Mouse (Mus musculus) forebrain, embryonic 13.5 days (tissue): Measurements from ENCODE around the gene Crebrf. TPM values are rescaled to one million over a fixed set of nuclear protein-coding genes. Genes with fewer than 3 reads are reported as not detected.

ENCODE experiments used
- ATAC-seq: fragments of 200-750 bp; cut with Nextera tagmentation; 2 replicates; pipeline ENCODE4 v1.8.0; 2017
- H3K27ac ChIP-seq: fragments of 300-500 bp; sonication (generic); 2 replicates; pipeline ENCODE4 v1.5.1; 2015; ENCODE audit warnings: inconsistent platforms, mild to moderate bottlenecking, moderate library complexity
- H3K27me3 ChIP-seq: fragments of 300-500 bp; sonication (generic); 2 replicates; pipeline ENCODE4 v1.6.1; 2015; ENCODE audit warnings: mild to moderate bottlenecking, inconsistent platforms
- H3K36me3 ChIP-seq: fragments of 300-500 bp; sonication (generic); 2 replicates; pipeline ENCODE4 v1.6.1; 2015; ENCODE audit warnings: mild to moderate bottlenecking, inconsistent platforms; ENCODE audit not compliant: poor library complexity, severe bottlenecking
- H3K4me1 ChIP-seq: fragments of 300-500 bp; sonication (generic); 2 replicates; pipeline ENCODE4 v1.6.1; 2015; ENCODE audit warnings: inconsistent platforms
- H3K4me2 ChIP-seq: fragments of 300-500 bp; sonication (generic); 2 replicates; pipeline ENCODE4 v1.6.1; 2015; ENCODE audit warnings: inconsistent platforms, mild to moderate bottlenecking, moderate library complexity
- H3K4me3 ChIP-seq: fragments of 300-500 bp; sonication (generic); 2 replicates; pipeline ENCODE4 v1.5.1; 2015; ENCODE audit warnings: mild to moderate bottlenecking, inconsistent platforms
- H3K9ac ChIP-seq: fragments of 300-500 bp; sonication (generic); 2 replicates; pipeline ENCODE4 v1.6.1; 2015; ENCODE audit warnings: mild to moderate bottlenecking, inconsistent platforms
- H3K9me3 ChIP-seq: fragments of 300-500 bp; sonication (generic); replicated peaks from 2 replicates; pipeline ENCODE4 v1.6.1; 2016; ENCODE audit warnings: inconsistent platforms
- WGBS: fragments of 180-500 bp; shearing (Covaris S2); methylation state at CpG from one replicate; pipeline ENCODE4 v1.1.7; 2015; 5-methylcytosine and 5-hydroxymethylcytosine counted together
- polyA plus RNA-seq: library from polyadenylated mRNA; unstranded; fragments of >200 nt; fragmentation: Nextera tagmentation; extraction: Ambion mirVana; gene quantifications from 2 replicates; pipeline ENCODE4 v1.2.1, GENCODE M21; 2015

The Crebrf gene
- polyA plus RNA-seq, 1 experiment from 2014 or later = 13.8 TPM

- no peak for ATAC-seq
- Histone ChIP-seq H3K27me3 (no peaks in the 10 kb centered on the region), H3K9me3 (no peaks in the 10 kb centered on the region), H3K4me1 (peaks cover 18% of the 10 kb centered on the region), H3K9ac (no peak overlapping the region), H3K4me2 (no peak overlapping the region), H3K4me3 (no peak overlapping the region), H3K36me3 (peaks cover 5% of the 10 kb centered on the region), H3K27ac (no peak overlapping the region)
Measured at GRCm38 (mm10) chr17:26708499-26708898, 7.0 kb upstream of the Crebrf start.

- H3K9me3 ChIP-seq = no peaks in the 10 kb centered on the region
- H3K4me1 ChIP-seq = peaks cover 18% of the 10 kb centered on the region
- H3K4me3 ChIP-seq = no peak overlapping the region
- H3K9ac ChIP-seq = no peak overlapping the region
- H3K27ac ChIP-seq = no peak overlapping the region
- H3K4me2 ChIP-seq = no peak overlapping the region
- 41% methylated on average over 9 of the region's 9 CpGs for WGBS
- ATAC-seq = no peak
- no peaks in the 10 kb centered on the region for H3K27me3 ChIP-seq
- peaks cover 5% of the 10 kb centered on the region for H3K36me3 ChIP-seq
Measured at GRCm38 (mm10) chr17:26708993-26709590, 6.4 kb upstream of the Crebrf start.

GRCm38 (mm10) chr17:26710049-26710448 is 5.4 kb upstream of the Crebrf start:
- no peaks in the 10 kb centered on the region for H3K9me3 ChIP-seq
- H3K9ac ChIP-seq = no peak overlapping the region; the same call in 1 of the 2 replicates
- no peak for ATAC-seq
- H3K27ac ChIP-seq = no peak overlapping the region
- H3K4me2 ChIP-seq = no peak overlapping the region
- no peaks in the 10 kb centered on the region for H3K36me3 ChIP-seq
- no peak overlapping the region for H3K4me3 ChIP-seq
- H3K4me1 ChIP-seq = peaks cover 24% of the 10 kb centered on the region
- H3K27me3 ChIP-seq = no peaks in the 10 kb centered on the region
- 55% methylated on average over 6 of the region's 6 CpGs for WGBS

- peak; percentile 98 for ATAC-seq
- Histone ChIP-seq H3K9ac (peak overlapping the region; percentile 81), H3K4me3 (peak overlapping the region; percentile 93), H3K36me3 (no peaks in the 10 kb centered on the region), H3K27me3 (no peaks in the 10 kb centered on the region), H3K4me2 (peak overlapping the region; percentile 76), H3K9me3 (no peaks in the 10 kb centered on the region), H3K4me1 (peaks cover 12% of the 10 kb centered on the region; the same call in 1 of the 2 replicates), H3K27ac (peak overlapping the region; percentile 68)
- WGBS = under 1% methylated on average over 57 of the region's 75 CpGs
Measured at GRCm38 (mm10) chr17:26715916-26716717, 667 bp downstream of the Crebrf start.

- Histone ChIP-seq H3K9ac (no peak overlapping the region), H3K4me1 (peaks cover 11% of the 10 kb centered on the region; the same call in 1 of the 2 replicates), H3K27me3 (no peaks in the 10 kb centered on the region), H3K9me3 (no peaks in the 10 kb centered on the region), H3K27ac (no peak overlapping the region), H3K4me2 (no peak overlapping the region), H3K36me3 (no peaks in the 10 kb centered on the region), H3K4me3 (no peak overlapping the region)
- WGBS = 62% methylated on average over 2 of the region's 2 CpGs
- ATAC-seq = no peak
Measured at GRCm38 (mm10) chr17:26717868-26718267, 2.4 kb downstream of the Crebrf start.

GRCm38 (mm10) chr17:26719405-26719804 is 4.0 kb downstream of the Crebrf start:
- Histone ChIP-seq H3K4me3 (no peak overlapping the region), H3K4me1 (peaks cover 11% of the 10 kb centered on the region; the same call in 1 of the 2 replicates), H3K9me3 (no peaks in the 10 kb centered on the region), H3K27me3 (no peaks in the 10 kb centered on the region), H3K36me3 (no peaks in the 10 kb centered on the region), H3K27ac (no peak overlapping the region), H3K4me2 (no peak overlapping the region), H3K9ac (no peak overlapping the region)
- ATAC-seq = no peak

- H3K9me3 ChIP-seq = no peaks in the 10 kb centered on the region
- 0 out of 2 replicates have a peak, but pooled peaks cover 2% of the 10 kb centered on the region for H3K4me1 ChIP-seq
- no peak overlapping the region for H3K27ac ChIP-seq
- WGBS = 72% methylated on average over 2 of the region's 2 CpGs
- no peaks in the 10 kb centered on the region for H3K27me3 ChIP-seq
- no peak overlapping the region for H3K9ac ChIP-seq
- no peaks in the 10 kb centered on the region for H3K36me3 ChIP-seq
- H3K4me3 ChIP-seq = no peak overlapping the region
- no peak overlapping the region for H3K4me2 ChIP-seq
- ATAC-seq = no peak
Measured at GRCm38 (mm10) chr17:26721802-26722201, 6.4 kb downstream of the Crebrf start.

- Histone ChIP-seq H3K9ac (no peak overlapping the region), H3K4me3 (no peak overlapping the region), H3K9me3 (no peaks in the 10 kb centered on the region), H3K4me1 (no peaks in the 10 kb centered on the region), H3K4me2 (no peak overlapping the region), H3K27ac (no peak overlapping the region), H3K27me3 (no peaks in the 10 kb centered on the region), H3K36me3 (no peaks in the 10 kb centered on the region)
- WGBS = 50% methylated on average over 1 of the region's 1 CpGs
- ATAC-seq = no peak
Measured at GRCm38 (mm10) chr17:26724790-26725189, 9.3 kb downstream of the Crebrf start.

- Histone ChIP-seq H3K9ac (no peak overlapping the region), H3K27ac (no peak overlapping the region), H3K4me2 (no peak overlapping the region), H3K27me3 (no peaks in the 10 kb centered on the region), H3K36me3 (no peaks in the 10 kb centered on the region), H3K9me3 (no peaks in the 10 kb centered on the region), H3K4me3 (no peak overlapping the region), H3K4me1 (no peaks in the 10 kb centered on the region)
- ATAC-seq = no peak
- 87% methylated on average over 1 of the region's 1 CpGs for WGBS
Measured at GRCm38 (mm10) chr17:26726674-26727073, 11.2 kb downstream of the Crebrf start.

GRCm38 (mm10) chr17:26727110-26727755 is 11.8 kb downstream of the Crebrf start:
- H3K9ac ChIP-seq = no peak overlapping the region
- no peaks in the 10 kb centered on the region for H3K9me3 ChIP-seq
- WGBS = 70% methylated on average over 3 of the region's 3 CpGs
- H3K27ac ChIP-seq = no peak overlapping the region
- no peaks in the 10 kb centered on the region for H3K27me3 ChIP-seq
- H3K36me3 ChIP-seq = no peaks in the 10 kb centered on the region
- no peak overlapping the region for H3K4me3 ChIP-seq
- no peaks in the 10 kb centered on the region for H3K4me1 ChIP-seq
- ATAC-seq = no peak
- no peak overlapping the region for H3K4me2 ChIP-seq

GRCm38 (mm10) chr17:26742581-26742980 is 27.1 kb downstream of the Crebrf start:
- Histone ChIP-seq H3K9ac (no peak overlapping the region), H3K9me3 (no peaks in the 10 kb centered on the region), H3K27ac (no peak overlapping the region), H3K4me2 (no peak overlapping the region), H3K36me3 (0 out of 2 replicates have a peak, but pooled peaks cover 12% of the 10 kb centered on the region), H3K4me3 (no peak overlapping the region), H3K4me1 (no peaks in the 10 kb centered on the region), H3K27me3 (no peaks in the 10 kb centered on the region)
- WGBS = 50% methylated on average over 4 of the region's 4 CpGs
- no peak for ATAC-seq

- ATAC-seq = no peak
- WGBS = 80% methylated on average over 1 of the region's 1 CpGs
Measured at GRCm38 (mm10) chr17:26743294-26743693, 27.8 kb downstream of the Crebrf start.

More at GRCm38 (mm10) chr17:26743294-26743693, 27.8 kb downstream of the Crebrf start:
- Histone ChIP-seq H3K4me3 (no peak overlapping the region), H3K4me2 (no peak overlapping the region), H3K9ac (no peak overlapping the region), H3K9me3 (no peaks in the 10 kb centered on the region), H3K4me1 (no peaks in the 10 kb centered on the region), H3K27me3 (no peaks in the 10 kb centered on the region), H3K27ac (no peak overlapping the region), H3K36me3 (0 out of 2 replicates have a peak, but pooled peaks cover 12% of the 10 kb centered on the region)
